Mouse (Mus musculus): ENCODE measurements at regions not wholly inside any gene's neighbourhood (a gene's known extent, or its start where the extent isn't known, plus 50 kb on each side); places are given as distances from the start of the nearest gene placed in this dataset.

GRCm38 (mm10) chr14:15914176-15914575 is 334.9 kb upstream of the Ngly1 start:
- TF ChIP-seq CTCF (IDR thresholded peaks at IDR 0.05; ENCODE audit: low read depth) (no peak), EP300 (IDR thresholded peaks at IDR 0.05; ENCODE audit: low read depth) (no peak)

All from liver, embryonic 14.5 days (tissue).